Mouse (Mus musculus) C2C12 (cell line): ENCODE results near the gene Gm17657.

Experiments
- CEBPB ChIP-seq: IDR thresholded peaks from one replicate; pipeline ENCODE4 v1.6.1; 2011; ENCODE audit warnings: low read depth, mild to moderate bottlenecking, control low read depth, moderate library complexity
- CTCF ChIP-seq: IDR thresholded peaks from one replicate; pipeline ENCODE4 v1.5.1; 2011; ENCODE audit not compliant: control insufficient read depth, insufficient read depth, insufficient read length
- FOSL1 ChIP-seq: IDR thresholded peaks from one replicate; pipeline ENCODE4 v1.8.0; 2011; ENCODE audit warnings: mild to moderate bottlenecking, low read length; ENCODE audit not compliant: poor library complexity, insufficient read depth, severe bottlenecking
- MAX ChIP-seq: IDR thresholded peaks from one replicate; pipeline ENCODE4 v1.6.1; 2011; ENCODE audit warnings: mild to moderate bottlenecking, control low read depth
- MYOD1 ChIP-seq: IDR thresholded peaks from one replicate; pipeline ENCODE4 v1.6.1; 2011; ENCODE audit warnings: low read depth; ENCODE audit not compliant: control insufficient read depth, insufficient read length
- MYOG ChIP-seq: IDR thresholded peaks from one replicate; pipeline ENCODE4 v1.6.1; 2011; ENCODE audit not compliant: control insufficient read depth, insufficient read length; ENCODE audit errors: extremely low read depth
- USF1 ChIP-seq: IDR thresholded peaks from one replicate; pipeline ENCODE4 v1.6.1; 2011; ENCODE audit warnings: low read depth, mild to moderate bottlenecking, control low read depth, moderate library complexity

DNA sequence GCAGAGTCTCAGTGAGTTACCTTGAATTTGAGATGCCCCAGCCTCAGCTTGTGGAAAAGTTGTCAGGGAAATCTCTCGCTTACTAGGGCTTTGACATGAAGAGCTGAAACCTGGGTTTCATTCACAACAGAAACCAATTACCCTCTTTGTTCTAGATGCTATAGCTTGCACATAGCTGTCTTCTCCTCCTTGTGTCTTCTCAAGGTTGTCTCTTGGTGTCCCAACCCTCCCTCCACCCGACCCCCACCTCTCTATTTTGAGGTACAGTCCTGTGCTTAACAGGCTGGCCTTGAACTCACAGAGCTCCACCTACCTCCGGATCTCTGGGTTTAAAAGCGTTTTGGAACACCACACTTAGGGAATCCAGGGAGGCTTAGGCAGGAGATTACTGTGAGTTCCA lies 73.0 kb downstream of the Gm17657 start:
- TF ChIP-seq CTCF (no peak), MYOD1 (no peak), USF1 (no peak), MAX (no peak), MYOG (no peak), FOSL1 (no peak), CEBPB (no peak)
